Mouse (Mus musculus) forebrain, embryonic 16.5 days (tissue): ENCODE results near the gene Npr2. TPM values are rescaled to one million over a fixed set of nuclear protein-coding genes. Genes with fewer than 3 reads are reported as not detected.

Source experiments
- ATAC-seq: fragments of 200-750 bp; cut with Nextera tagmentation; 2 replicates; pipeline ENCODE4 v1.8.0; 2017; ENCODE audit warnings: mild to moderate bottlenecking, moderate library complexity
- H3K27ac ChIP-seq: fragments of 300-500 bp; sonication (generic); 2 replicates; pipeline ENCODE4 v1.5.1; 2014; ENCODE audit warnings: low read length, control low read depth
- H3K27me3 ChIP-seq: fragments of 300-500 bp; sonication (generic); replicated peaks from 2 replicates; pipeline ENCODE4 v1.6.1; 2014; ENCODE audit warnings: low read length; ENCODE audit not compliant: control insufficient read depth, insufficient read depth
- H3K36me3 ChIP-seq: fragments of 300-500 bp; sonication (generic); 2 replicates; pipeline ENCODE4 v1.6.1; 2014; ENCODE audit not compliant: control insufficient read depth, insufficient read depth
- H3K4me1 ChIP-seq: fragments of 300-500 bp; sonication (generic); replicated peaks from 2 replicates; pipeline ENCODE4 v1.6.1; 2014; ENCODE audit warnings: low read length; ENCODE audit not compliant: control insufficient read depth, insufficient read depth
- H3K4me2 ChIP-seq: fragments of 300-500 bp; sonication (generic); 2 replicates; pipeline ENCODE4 v1.6.1; 2014; ENCODE audit warnings: mild to moderate bottlenecking, low read length, control low read depth
- H3K4me3 ChIP-seq: fragments of 300-500 bp; sonication (generic); replicated peaks from 2 replicates; pipeline ENCODE4 v1.5.1; 2014; ENCODE audit warnings: mild to moderate bottlenecking, low read length, control low read depth
- H3K9ac ChIP-seq: fragments of 300-500 bp; sonication (generic); replicated peaks from 2 replicates; pipeline ENCODE4 v1.6.1; 2014; ENCODE audit warnings: low read depth, low read length, control low read depth
- H3K9me3 ChIP-seq: fragments of 300-500 bp; sonication (generic); 2 replicates; pipeline ENCODE4 v1.6.1; 2016; ENCODE audit warnings: low read length; ENCODE audit not compliant: control insufficient read depth
- WGBS: fragments of 180-500 bp; shearing (Covaris S2); extraction: QIAGEN DNeasy Blood & Tissue Kit; methylation state at CpG from one replicate; pipeline ENCODE4 v1.1.7; 2014; 5-methylcytosine and 5-hydroxymethylcytosine counted together
- polyA plus RNA-seq: library from polyadenylated mRNA; unstranded; fragments of >200 nt; fragmentation: Nextera tagmentation; extraction: Ambion mirVana; gene quantifications from 2 replicates; pipeline ENCODE4 v1.2.1, GENCODE M21; 2015

Npr2 gene
- 13.3 and 15.0 TPM in 2 replicates for polyA plus RNA-seq

DNA sequence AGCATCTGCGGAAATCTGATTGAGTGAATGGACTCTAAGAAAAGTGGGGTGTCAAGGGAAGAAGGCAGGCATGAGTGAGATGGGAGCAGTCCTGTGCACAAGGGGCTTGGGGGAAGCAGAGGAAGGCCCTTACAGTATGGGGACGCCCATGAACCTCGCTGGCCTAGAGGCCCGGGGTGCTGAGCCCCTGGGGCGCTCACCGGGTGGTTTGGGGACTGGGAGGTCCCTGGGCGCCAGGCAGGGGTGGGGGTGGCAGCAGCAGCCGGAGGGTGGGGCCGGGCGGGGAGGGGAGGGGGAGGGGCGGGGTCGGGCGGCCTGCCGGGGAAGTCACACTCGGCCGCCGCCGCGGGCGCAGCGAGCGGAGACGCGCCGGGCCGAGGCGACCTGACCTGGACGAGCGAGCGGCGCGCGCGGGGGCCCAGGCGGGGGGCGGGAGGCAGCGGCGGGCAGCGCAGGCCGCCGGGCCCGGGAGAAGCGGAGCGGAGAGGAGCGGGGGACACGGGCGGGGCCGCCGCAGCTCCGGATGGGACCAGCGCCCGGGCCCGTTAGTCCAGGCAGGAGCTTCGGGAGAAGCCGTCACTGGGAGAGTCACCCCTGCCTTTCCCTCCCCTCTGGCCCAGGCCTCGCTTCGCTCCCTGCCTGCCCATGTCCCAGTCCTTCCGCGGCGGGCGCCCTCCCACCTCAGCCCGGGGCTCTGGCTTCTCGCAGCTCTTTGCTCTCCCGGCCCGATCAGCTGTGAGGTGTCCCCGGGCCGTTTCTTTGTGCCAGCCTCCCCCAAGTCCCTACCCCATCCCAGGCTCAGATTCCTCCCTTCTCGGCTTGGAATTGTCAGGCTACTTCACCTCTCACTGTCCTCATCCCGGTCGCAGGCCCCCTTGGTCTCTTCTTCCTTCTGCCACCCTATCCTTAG lies at the start of gene Npr2:
Gene Npr2 (plus strand): TSS at position 890 of the 910 bp plus-strand sequence.
- Histone ChIP-seq H3K9ac (peak within 1 kb of the TSS; percentile 94), H3K4me1 (peaks cover 29% of the 10 kb centered on the region), H3K27me3 (no peaks in the 10 kb centered on the region), H3K4me2 (peak within 1 kb of the TSS; percentile 80), H3K36me3 (no peaks in the 10 kb centered on the region), H3K9me3 (no peaks in the 10 kb centered on the region), H3K27ac (peak within 1 kb of the TSS; percentile 65), H3K4me3 (peak within 1 kb of the TSS; percentile 65)
- WGBS: 1% methylated on average over 35 of the region's 70 CpGs
- peak; percentile 52 for ATAC-seq

DNA sequence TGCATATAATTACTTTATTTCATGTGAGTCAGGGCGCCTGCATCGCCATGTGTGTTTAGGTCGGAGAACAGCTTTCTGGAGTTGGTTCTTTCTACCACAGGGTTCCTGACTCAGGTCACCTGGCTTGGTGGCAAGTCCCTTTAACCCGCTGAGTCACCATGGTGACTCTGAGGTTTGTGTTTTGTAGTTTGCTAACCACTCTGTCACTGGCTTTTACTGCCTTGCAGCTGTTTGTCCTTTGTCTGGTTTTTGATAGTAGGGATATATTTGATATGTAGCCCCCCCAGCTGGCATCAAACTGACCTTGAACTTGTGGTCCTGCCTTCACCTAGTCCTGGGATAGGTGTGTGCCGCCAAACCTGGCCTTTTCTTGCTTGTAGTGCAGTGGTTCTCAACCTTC lies 49.5 kb upstream of the Npr2 start:
- 89% methylated on average over 5 of the region's 5 CpGs for WGBS
- ATAC-seq: no peak

DNA sequence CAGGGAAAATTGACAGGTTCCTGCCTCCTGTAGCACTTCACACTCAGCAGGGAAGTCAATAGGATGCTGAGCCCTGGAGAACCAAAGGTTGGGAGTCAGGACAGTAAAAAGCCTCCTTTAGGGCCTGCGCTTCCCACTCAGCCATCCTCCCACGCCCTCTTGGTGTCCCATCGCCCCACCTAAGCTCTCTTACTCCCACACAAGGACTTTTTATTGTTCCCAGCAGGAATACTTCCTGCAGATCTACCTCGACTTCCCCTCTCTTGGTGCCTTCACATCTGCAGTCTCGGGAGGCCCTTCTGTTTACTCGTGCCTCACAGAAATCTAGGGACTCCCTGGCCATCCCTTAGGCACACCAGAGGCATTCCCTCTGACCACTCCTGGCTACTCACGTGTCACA lies 48.3 kb upstream of the Npr2 start:
- WGBS: 75% methylated on average over 7 of the region's 7 CpGs
- ATAC-seq: no peak

More for the DNA sequence above, 49.5 kb upstream of the Npr2 start:
- no peak overlapping the region for H3K4me3 ChIP-seq
- H3K36me3 ChIP-seq: peaks cover 13% of the 10 kb centered on the region
- peaks cover 18% of the 10 kb centered on the region for H3K4me1 ChIP-seq
- H3K9me3 ChIP-seq: no peaks in the 10 kb centered on the region
- H3K27ac ChIP-seq: no peak overlapping the region
- H3K4me2 ChIP-seq: no peak overlapping the region
- H3K27me3 ChIP-seq: no peaks in the 10 kb centered on the region
- no peak overlapping the region for H3K9ac ChIP-seq

DNA sequence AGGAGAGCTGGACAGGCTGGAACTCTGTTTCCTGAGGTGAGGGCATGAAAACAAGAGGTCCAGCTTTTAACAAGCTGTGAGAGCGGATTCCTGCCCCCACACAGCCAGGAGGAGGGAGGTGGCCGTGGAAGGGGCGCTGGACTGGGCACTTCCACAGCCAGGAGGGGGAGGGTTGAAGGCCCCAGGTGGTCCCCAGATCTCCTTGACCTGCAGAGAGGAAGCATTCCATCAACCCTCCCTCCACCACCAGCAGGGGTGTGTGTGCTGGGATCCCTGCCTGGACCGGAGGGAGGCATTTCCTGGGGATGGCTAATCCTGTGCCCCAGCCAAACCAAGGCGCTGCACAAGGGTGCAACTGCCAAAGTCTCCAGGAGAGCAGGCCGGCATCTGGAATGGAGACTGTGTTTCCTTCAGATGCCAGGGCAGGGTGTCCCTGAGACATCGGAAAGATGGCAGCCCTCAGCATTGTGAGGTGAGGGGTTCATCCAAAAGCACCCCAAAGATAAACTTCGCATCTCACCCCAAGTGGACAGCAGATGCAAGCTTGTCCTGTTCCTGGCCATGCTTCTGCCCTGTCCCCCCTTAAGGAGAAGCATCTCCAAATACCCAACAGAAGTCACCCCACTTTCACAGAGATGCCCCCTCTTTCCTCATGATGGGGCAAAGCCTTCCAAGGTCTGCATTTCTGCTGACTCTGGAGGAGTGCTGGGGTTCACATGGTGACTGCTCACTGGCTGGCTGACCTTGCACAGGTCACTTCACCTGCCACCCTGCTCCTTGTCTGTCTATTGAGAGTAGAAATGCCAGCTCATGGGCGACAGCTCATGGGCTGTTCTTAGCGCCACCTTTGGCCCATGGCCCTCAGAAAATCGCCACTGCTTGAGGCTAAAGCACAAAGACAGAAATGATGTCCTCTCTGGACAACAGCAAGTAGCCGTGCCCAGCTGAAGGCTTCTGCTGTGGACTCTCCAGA lies 47.0 kb upstream of the Npr2 start, which contains the start of gene Msmp:
Gene Msmp (minus strand): TSS at position 51 of the 973 bp plus-strand sequence.
- H3K4me3 ChIP-seq: no peak within 1 kb of the TSS
- no peak within 1 kb of the TSS for H3K9ac ChIP-seq
- no peaks in the 10 kb centered on the region for H3K9me3 ChIP-seq
- H3K27ac ChIP-seq: no peak within 1 kb of the TSS
- no peak within 1 kb of the TSS for H3K4me2 ChIP-seq
- H3K4me1 ChIP-seq: peaks cover 4% of the 10 kb centered on the region
- no peaks in the 10 kb centered on the region for H3K27me3 ChIP-seq
- peaks cover 13% of the 10 kb centered on the region for H3K36me3 ChIP-seq
- ATAC-seq: no peak
- WGBS: 71% methylated on average over 12 of the region's 12 CpGs

More for the DNA sequence above, 48.3 kb upstream of the Npr2 start:
- Histone ChIP-seq H3K36me3 (peaks cover 13% of the 10 kb centered on the region), H3K4me3 (no peak overlapping the region), H3K4me2 (no peak overlapping the region), H3K9me3 (no peaks in the 10 kb centered on the region), H3K4me1 (peaks cover 10% of the 10 kb centered on the region), H3K27me3 (no peaks in the 10 kb centered on the region), H3K27ac (no peak overlapping the region), H3K9ac (no peak overlapping the region)

DNA sequence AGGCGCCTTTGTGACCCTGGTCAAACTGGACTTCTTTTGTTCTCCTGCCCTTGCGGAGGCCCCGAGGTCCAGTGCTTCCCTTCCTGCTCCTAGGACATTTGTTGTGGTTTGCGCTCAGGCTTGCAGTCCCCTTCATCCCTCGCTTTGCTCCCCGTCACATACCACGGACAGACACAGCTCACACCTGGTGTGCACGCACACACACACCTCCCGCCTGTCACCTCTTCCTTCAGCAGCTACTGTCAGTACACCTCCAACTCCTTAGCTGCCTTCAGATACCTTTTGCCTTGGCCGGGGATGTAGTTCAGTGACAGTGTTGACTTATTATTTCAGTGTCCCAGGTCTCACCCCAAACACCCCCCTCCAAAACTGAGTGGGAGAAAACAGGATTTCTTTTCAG lies 46.1 kb upstream of the Npr2 start:
- H3K4me1 ChIP-seq: no peaks in the 10 kb centered on the region
- H3K27me3 ChIP-seq: no peaks in the 10 kb centered on the region
- H3K4me2 ChIP-seq: no peak overlapping the region
- H3K36me3 ChIP-seq: peaks cover 12% of the 10 kb centered on the region
- no peak overlapping the region for H3K4me3 ChIP-seq
- no peak overlapping the region for H3K9ac ChIP-seq
- 50% methylated on average over 10 of the region's 10 CpGs for WGBS
- no peak for ATAC-seq
- no peaks in the 10 kb centered on the region for H3K9me3 ChIP-seq
- H3K27ac ChIP-seq: no peak overlapping the region

DNA sequence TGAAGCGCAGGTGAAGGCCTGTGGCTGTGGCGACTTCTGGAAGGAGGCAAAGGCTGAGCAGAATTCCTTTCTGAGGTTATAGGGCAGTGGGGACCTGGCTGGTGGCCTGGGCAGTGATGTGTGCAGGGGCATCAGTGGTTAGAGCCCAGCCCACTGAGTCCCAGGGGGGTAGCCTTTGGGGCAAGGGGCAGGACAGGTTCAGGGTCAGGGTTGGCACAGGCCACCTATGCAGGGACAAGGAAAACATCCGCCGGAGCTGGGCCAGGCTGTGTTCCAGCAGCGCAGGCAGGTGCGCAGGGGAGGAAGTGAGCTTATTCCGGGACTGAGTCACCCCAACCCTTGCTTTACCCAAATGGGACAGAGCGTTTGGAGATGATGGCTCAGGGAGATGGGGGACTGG lies 45.3 kb upstream of the Npr2 start:
- H3K4me2 ChIP-seq: no peak overlapping the region
- ATAC-seq: peak; percentile 47
- H3K9ac ChIP-seq: no peak overlapping the region
- H3K4me3 ChIP-seq: no peak overlapping the region
- 77% methylated on average over 8 of the region's 8 CpGs for WGBS
- no peaks in the 10 kb centered on the region for H3K4me1 ChIP-seq
- H3K9me3 ChIP-seq: no peaks in the 10 kb centered on the region
- peaks cover 9% of the 10 kb centered on the region for H3K36me3 ChIP-seq
- no peaks in the 10 kb centered on the region for H3K27me3 ChIP-seq
- H3K27ac ChIP-seq: no peak overlapping the region

DNA sequence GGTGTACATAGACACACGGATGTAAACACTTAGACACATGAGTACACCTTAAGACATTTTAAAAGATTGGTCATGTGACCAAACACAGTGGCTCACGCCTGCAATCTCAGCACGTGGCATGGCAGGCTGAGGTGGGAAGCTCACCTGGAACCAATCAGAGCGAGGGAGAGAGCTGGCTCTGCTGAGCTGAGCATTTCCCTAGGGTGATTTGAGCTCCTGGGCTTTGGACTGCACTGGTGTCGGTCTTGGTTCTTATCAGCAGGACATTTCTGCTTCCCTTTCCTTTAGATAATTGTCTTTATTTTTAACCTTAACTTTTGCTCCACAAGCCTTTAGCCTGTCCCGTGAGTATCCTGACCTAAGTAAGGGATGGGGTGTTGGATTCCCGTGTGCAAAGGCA lies 44.1 kb upstream of the Npr2 start:
- H3K36me3 ChIP-seq: peaks cover 5% of the 10 kb centered on the region

DNA sequence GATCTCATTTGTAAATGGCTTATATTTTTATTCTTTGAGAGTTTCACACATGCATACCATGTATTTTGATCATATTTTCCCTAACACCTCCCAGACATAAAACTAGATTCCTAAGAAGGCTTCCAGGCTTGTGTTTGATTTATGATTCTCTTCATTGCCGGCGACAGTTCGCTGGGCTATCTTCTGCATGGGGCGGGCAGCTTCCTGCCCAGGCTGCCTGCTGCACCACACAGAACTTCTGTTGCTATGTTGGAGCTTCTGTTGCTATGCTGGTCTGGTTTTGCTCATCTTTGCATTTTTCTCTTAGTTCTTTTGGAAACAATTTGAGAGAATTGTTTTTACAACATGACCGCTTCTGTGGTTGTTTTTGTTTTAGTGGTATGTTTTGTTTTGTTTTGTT lies 40.2 kb upstream of the Npr2 start:
- H3K4me3 ChIP-seq: no peak overlapping the region
- 88% methylated on average over 5 of the region's 5 CpGs for WGBS

More for the DNA sequence above, 44.1 kb upstream of the Npr2 start:
- Histone ChIP-seq H3K4me2 (no peak overlapping the region), H3K27me3 (no peaks in the 10 kb centered on the region), H3K4me3 (no peak overlapping the region), H3K27ac (no peak overlapping the region), H3K9ac (no peak overlapping the region), H3K4me1 (no peaks in the 10 kb centered on the region), H3K9me3 (no peaks in the 10 kb centered on the region)
- WGBS: 66% methylated on average over 7 of the region's 7 CpGs
- no peak for ATAC-seq

DNA sequence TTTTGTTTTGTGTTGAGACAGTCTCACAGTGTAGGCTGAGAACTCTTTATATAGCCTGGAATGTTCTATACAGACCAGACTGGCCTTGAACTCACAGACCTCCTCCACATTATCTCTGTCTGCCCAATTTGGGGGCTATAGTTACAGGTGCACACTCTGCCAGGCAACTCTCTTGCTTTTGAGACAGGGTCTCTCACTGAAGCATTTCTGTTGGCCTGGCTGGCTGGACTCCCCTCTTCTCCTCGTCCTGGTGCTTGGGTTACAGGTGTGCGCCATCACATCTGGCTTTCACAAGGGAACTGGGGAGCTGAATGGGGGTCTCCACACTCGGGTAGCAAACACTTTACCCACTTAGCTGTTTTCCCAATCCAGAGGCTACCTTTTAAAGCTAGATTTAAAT lies 39.8 kb upstream of the Npr2 start:
- no peak for ATAC-seq
- H3K9ac ChIP-seq: no peak overlapping the region
- WGBS: 67% methylated on average over 3 of the region's 3 CpGs

More for the DNA sequence above, 40.2 kb upstream of the Npr2 start:
- no peak overlapping the region for H3K27ac ChIP-seq
- no peaks in the 10 kb centered on the region for H3K9me3 ChIP-seq
- no peak overlapping the region for H3K9ac ChIP-seq
- no peaks in the 10 kb centered on the region for H3K27me3 ChIP-seq
- no peaks in the 10 kb centered on the region for H3K36me3 ChIP-seq
- ATAC-seq: no peak
- H3K4me1 ChIP-seq: no peaks in the 10 kb centered on the region
- H3K4me2 ChIP-seq: no peak overlapping the region

More for the DNA sequence above, 39.8 kb upstream of the Npr2 start:
- Histone ChIP-seq H3K27me3 (no peaks in the 10 kb centered on the region), H3K4me3 (no peak overlapping the region), H3K36me3 (no peaks in the 10 kb centered on the region), H3K4me2 (no peak overlapping the region), H3K27ac (no peak overlapping the region), H3K4me1 (no peaks in the 10 kb centered on the region), H3K9me3 (no peaks in the 10 kb centered on the region)
